Mouse (Mus musculus) small intestine, adult 2 months (tissue): ENCODE results near the gene Chchd3. TPM values are rescaled to one million over a fixed set of nuclear protein-coding genes. Genes with fewer than 3 reads are reported as not detected.

ENCODE experiments used
- H3K27ac ChIP-seq: fragments of 200-500 bp; 2 replicates; pipeline ENCODE4 v1.5.1; 2012; ENCODE audit warnings: low read depth, low read length, control low read depth, inconsistent platforms; ENCODE audit not compliant: insufficient read depth
- H3K27me3 ChIP-seq: fragments of 200-500 bp; 2 replicates; pipeline ENCODE4 v1.6.1; 2012; ENCODE audit warnings: mild to moderate bottlenecking, moderate library complexity, low read length, inconsistent platforms; ENCODE audit not compliant: control insufficient read depth, insufficient read depth
- H3K36me3 ChIP-seq: fragments of 200-500 bp; 2 replicates; pipeline ENCODE4 v1.6.1; 2012; ENCODE audit warnings: mild to moderate bottlenecking, low read length, control low read depth, inconsistent platforms; ENCODE audit not compliant: control insufficient read depth, insufficient read depth
- H3K4me1 ChIP-seq: fragments of 200-500 bp; 2 replicates; pipeline ENCODE4 v1.6.1; 2012; ENCODE audit warnings: low read length, inconsistent platforms, mixed read lengths; ENCODE audit not compliant: control insufficient read depth, insufficient read depth, insufficient read length
- H3K4me3 ChIP-seq: fragments of 200-500 bp; 2 replicates; pipeline ENCODE4 v1.5.1; 2012; ENCODE audit warnings: low read depth, mild to moderate bottlenecking, control low read depth, inconsistent platforms, low read length, moderate library complexity
- CTCF ChIP-seq: fragments of 200-500 bp; IDR thresholded peaks from 2 replicates; pipeline ENCODE4 v1.5.1; 2012; ENCODE audit warnings: low read depth, mild to moderate bottlenecking, control low read depth, inconsistent platforms, low read length, moderate library complexity, mixed read lengths; ENCODE audit not compliant: insufficient replicate concordance, insufficient read length; ENCODE audit errors: extremely low read depth
- POLR2A ChIP-seq: fragments of 200-500 bp; IDR thresholded peaks from 2 replicates; pipeline ENCODE4 v1.6.1; 2012; ENCODE audit warnings: low read depth, mild to moderate bottlenecking, control low read depth, inconsistent platforms, low read length, moderate library complexity
- WGBS: fragments of 180-500 bp; shearing (Covaris S2); methylation state at CpG from one replicate; pipeline ENCODE4 v1.1.7; 2018; 5-methylcytosine and 5-hydroxymethylcytosine counted together
- polyA plus RNA-seq: library from polyadenylated mRNA; depleted of rRNA; stranded (reverse); fragments of >200 nt; gene quantifications from 2 replicates; pipeline ENCODE4 v1.2.3, GENCODE M21; 2012

Chchd3 gene
- polyA plus RNA-seq, 1 experiment = 78.8 TPM

- Histone ChIP-seq H3K27ac (no peak overlapping the region), H3K27me3 (no peaks in the 10 kb centered on the region), H3K36me3 (0 out of 2 replicates have a peak, but pooled peaks cover 1% of the 10 kb centered on the region), H3K4me1 (no peaks in the 10 kb centered on the region), H3K4me3 (no peak overlapping the region)
- WGBS = 90% methylated on average over 3 of the region's 3 CpGs
- TF ChIP-seq CTCF (no peak), POLR2A (no peak)
These were observed 81.2 kb downstream of the Chchd3 start for GRCm38 (mm10) chr6:32978811-32979210.

GRCm38 (mm10) chr6:32971926-32972325, 88.1 kb downstream of the Chchd3 start:
- H3K27ac ChIP-seq = no peak overlapping the region
- peaks cover 10% of the 10 kb centered on the region for H3K36me3 ChIP-seq
- H3K4me1 ChIP-seq = no peaks in the 10 kb centered on the region
- H3K4me3 ChIP-seq = no peak overlapping the region
- no peaks in the 10 kb centered on the region for H3K27me3 ChIP-seq
- TF ChIP-seq CTCF (no peak), POLR2A (no peak)

- Histone ChIP-seq H3K4me1 (no peaks in the 10 kb centered on the region), H3K27ac (no peak overlapping the region), H3K27me3 (no peaks in the 10 kb centered on the region), H3K36me3 (peaks cover 16% of the 10 kb centered on the region), H3K4me3 (no peak overlapping the region)
- WGBS = 87% methylated on average over 2 of the region's 2 CpGs
- TF ChIP-seq CTCF (no peak), POLR2A (no peak)
These were observed 91.1 kb downstream of the Chchd3 start for GRCm38 (mm10) chr6:32968971-32969370.

- 95% methylated on average over 3 of the region's 3 CpGs for WGBS
- Histone ChIP-seq H3K4me3 (no peak overlapping the region), H3K27ac (no peak overlapping the region)
These were observed 98.0 kb downstream of the Chchd3 start for GRCm38 (mm10) chr6:32962048-32962447.

GRCm38 (mm10) chr6:32961477-32961876, 98.6 kb downstream of the Chchd3 start:
- TF ChIP-seq POLR2A (no peak), CTCF (no peak)
- peaks cover 8% of the 10 kb centered on the region for H3K36me3 ChIP-seq
- H3K27ac ChIP-seq = no peak overlapping the region
- no peaks in the 10 kb centered on the region for H3K27me3 ChIP-seq
- H3K4me3 ChIP-seq = no peak overlapping the region
- peaks cover 2% of the 10 kb centered on the region; the same call in 1 of the 2 replicates for H3K4me1 ChIP-seq
- 91% methylated on average over 3 of the region's 3 CpGs for WGBS

More at GRCm38 (mm10) chr6:32962048-32962447, 98.0 kb downstream of the Chchd3 start:
- peaks cover 10% of the 10 kb centered on the region for H3K36me3 ChIP-seq
- H3K27me3 ChIP-seq = no peaks in the 10 kb centered on the region
- H3K4me1 ChIP-seq = peaks cover 2% of the 10 kb centered on the region; the same call in 1 of the 2 replicates
- no peak for TF ChIP-seq CTCF
- no peak for TF ChIP-seq POLR2A

GRCm38 (mm10) chr6:32959816-32960550, 100.1 kb downstream of the Chchd3 start:
- Histone ChIP-seq H3K27ac (no peak overlapping the region), H3K36me3 (peaks cover 5% of the 10 kb centered on the region; the same call in 1 of the 2 replicates), H3K27me3 (no peaks in the 10 kb centered on the region), H3K4me1 (peaks cover 2% of the 10 kb centered on the region; the same call in 1 of the 2 replicates), H3K4me3 (no peak overlapping the region)
- WGBS = 67% methylated on average over 5 of the region's 5 CpGs
- no peak for TF ChIP-seq CTCF
- TF ChIP-seq POLR2A = no peak

- Histone ChIP-seq H3K36me3 (peaks cover 5% of the 10 kb centered on the region; the same call in 1 of the 2 replicates), H3K27ac (no peak overlapping the region), H3K4me1 (peaks cover 2% of the 10 kb centered on the region; the same call in 1 of the 2 replicates), H3K4me3 (no peak overlapping the region), H3K27me3 (no peaks in the 10 kb centered on the region)
- 96% methylated on average over 3 of the region's 3 CpGs for WGBS
- TF ChIP-seq CTCF = no peak
These were observed 104.6 kb downstream of the Chchd3 start for GRCm38 (mm10) chr6:32955481-32955880.
